ENCODE assay signal across 8 mouse cellular contexts in the genomic region with DNA sequence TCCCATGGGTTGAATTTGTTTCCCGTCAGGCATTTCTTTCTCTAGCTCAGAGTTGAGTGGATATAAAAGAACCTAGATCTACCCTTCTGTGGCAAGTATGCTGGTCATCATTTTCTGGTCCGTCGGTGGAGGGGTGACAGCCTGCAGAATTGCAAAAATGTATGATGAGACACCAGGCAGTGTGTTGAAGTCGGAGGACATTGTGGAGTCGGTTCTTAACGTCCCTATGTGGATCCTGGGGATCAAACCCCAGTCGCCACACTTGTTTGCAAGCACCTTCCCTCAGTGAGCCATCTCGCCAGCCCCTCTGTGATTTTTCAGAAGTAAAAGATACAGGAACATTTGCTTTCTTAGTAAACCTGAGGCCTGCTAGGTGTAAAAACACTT. TPM values are rescaled to one million over a fixed set of nuclear protein-coding genes. Genes with fewer than 3 reads are reported as not detected.
DNase-seq lines count a peak whose midpoint lies in the region; ATAC-seq and TF ChIP-seq lines count a peak whose summit lies in the region.

No protein-coding gene starts in this region.

- ATAC-seq in lung, embryonic 14.5 days (ENCODE audit: insufficient read depth), result no peak
- ATAC-seq in embryonic facial prominence, embryonic 14.5 days (ENCODE audit: low read depth), result no peak
- ATAC-seq in intestine, postnatal 0 days, result no peak
- ATAC-seq in neural tube, embryonic 15.5 days (ENCODE audit: low FRiP score), result no peak

- DNase-seq in lung, embryonic 14.5 days, result peak; percentile 39
- no peak for DNase-seq in lung, postnatal 14 days
- DNase-seq in embryonic facial prominence, embryonic 14.5 days (ENCODE audit: low spot score), result no peak
- DNase-seq in adrenal gland, postnatal 25 days, result no peak
- no peak for DNase-seq in right cerebral cortex, postnatal 10 days (ENCODE audit: low spot score in 2 of 2)
- no peak for DNase-seq in natural killer cell, adult 2 months (ENCODE audit: low spot score in 2 of 2)

- no peaks in the 10 kb centered on the region for H3K9me3 ChIP-seq in lung, embryonic 14.5 days (ENCODE audit: low read depth, low read length)
- no peaks in the 10 kb centered on the region for H3K9me3 ChIP-seq in embryonic facial prominence, embryonic 14.5 days (ENCODE audit: control insufficient read depth, low read length)
- H3K9me3 ChIP-seq in intestine, postnatal 0 days (ENCODE audit: control insufficient read depth), result no peaks in the 10 kb centered on the region
- H3K9me3 ChIP-seq in neural tube, embryonic 15.5 days (replicated peaks), result no peaks in the 10 kb centered on the region

- H3K4me3 ChIP-seq in lung, embryonic 14.5 days (ENCODE audit: low read depth, low read length), result peak overlapping the region; percentile 73
- peak overlapping the region; percentile 64 for H3K4me3 ChIP-seq in embryonic facial prominence, embryonic 14.5 days (ENCODE audit: low read depth, low read length)
- H3K4me3 ChIP-seq in intestine, postnatal 0 days (ENCODE audit: low read depth, low read length), result peak overlapping the region; percentile 68
- peak overlapping the region; percentile 50 for H3K4me3 ChIP-seq in neural tube, embryonic 15.5 days (replicated peaks)

- H3K36me3 ChIP-seq in lung, embryonic 14.5 days (ENCODE audit: insufficient read depth), result peaks cover 29% of the 10 kb centered on the region
- H3K36me3 ChIP-seq in embryonic facial prominence, embryonic 14.5 days (ENCODE audit: control insufficient read depth, insufficient read depth, low read length), result peaks cover 18% of the 10 kb centered on the region
- H3K36me3 ChIP-seq in intestine, postnatal 0 days (ENCODE audit: control insufficient read depth, insufficient read depth), result peaks cover 17% of the 10 kb centered on the region; the same call in 1 of the 2 replicates
- peaks cover 12% of the 10 kb centered on the region; the same call in 1 of the 2 replicates for H3K36me3 ChIP-seq in neural tube, embryonic 15.5 days

- TF ChIP-seq CTCF in lung, embryonic 14.5 days (IDR thresholded peaks at IDR 0.05; ENCODE audit: low read depth), result no peak
- TF ChIP-seq CTCF in intestine, postnatal 0 days (IDR thresholded peaks at IDR 0.05; ENCODE audit: low read depth), result no peak

- H3K27ac ChIP-seq in lung, embryonic 14.5 days (ENCODE audit: low read depth), result peak overlapping the region; percentile 98
- peak overlapping the region; percentile 90 for H3K27ac ChIP-seq in embryonic facial prominence, embryonic 14.5 days (replicated peaks; ENCODE audit: low read depth, low read length)
- peak overlapping the region; percentile 98 for H3K27ac ChIP-seq in intestine, postnatal 0 days (ENCODE audit: low read depth, low read length)
- peak overlapping the region; percentile 84 for H3K27ac ChIP-seq in neural tube, embryonic 15.5 days (replicated peaks)

- no peaks in the 10 kb centered on the region for H3K27me3 ChIP-seq in lung, embryonic 14.5 days (ENCODE audit: insufficient read depth, low read length)
- H3K27me3 ChIP-seq in embryonic facial prominence, embryonic 14.5 days (replicated peaks; ENCODE audit: control insufficient read depth, insufficient read depth, low read length), result no peaks in the 10 kb centered on the region
- no peaks in the 10 kb centered on the region for H3K27me3 ChIP-seq in intestine, postnatal 0 days (replicated peaks; ENCODE audit: control insufficient read depth, insufficient read depth, low read length)
- H3K27me3 ChIP-seq in neural tube, embryonic 15.5 days (replicated peaks), result no peaks in the 10 kb centered on the region

- H3K9ac ChIP-seq in lung, embryonic 14.5 days, result peak overlapping the region; percentile 87
- peak overlapping the region; percentile 84 for H3K9ac ChIP-seq in embryonic facial prominence, embryonic 14.5 days (ENCODE audit: low read depth, low read length)
- H3K9ac ChIP-seq in intestine, postnatal 0 days (ENCODE audit: low read depth, low read length), result peak overlapping the region; percentile 77
- H3K9ac ChIP-seq in neural tube, embryonic 15.5 days (replicated peaks), result peak overlapping the region; percentile 63

- peak overlapping the region; percentile 90 for H3K4me2 ChIP-seq in lung, embryonic 14.5 days
- peak overlapping the region; percentile 60 for H3K4me2 ChIP-seq in embryonic facial prominence, embryonic 14.5 days (ENCODE audit: low read depth, low read length)
- peak overlapping the region; percentile 78 for H3K4me2 ChIP-seq in intestine, postnatal 0 days (replicated peaks; ENCODE audit: low read depth)
- H3K4me2 ChIP-seq in neural tube, embryonic 15.5 days, result peak overlapping the region; percentile 79

- peaks cover 5% of the 10 kb centered on the region; the same call in 1 of the 2 replicates for H3K4me1 ChIP-seq in lung, embryonic 14.5 days (ENCODE audit: insufficient read depth)
- H3K4me1 ChIP-seq in embryonic facial prominence, embryonic 14.5 days (ENCODE audit: control insufficient read depth, insufficient read depth, low read length), result peaks cover 22% of the 10 kb centered on the region
- H3K4me1 ChIP-seq in intestine, postnatal 0 days (replicated peaks; ENCODE audit: control insufficient read depth, insufficient read depth, low read length), result 0 out of 2 replicates have a peak, but pooled peaks cover 8% of the 10 kb centered on the region
- H3K4me1 ChIP-seq in neural tube, embryonic 15.5 days, result peaks cover 42% of the 10 kb centered on the region

- WGBS in lung, embryonic 14.5 days, result 3% methylated on average over 8 of the region's 8 CpGs
- WGBS in embryonic facial prominence, embryonic 14.5 days, result 7% methylated on average over 8 of the region's 8 CpGs
- WGBS in intestine, postnatal 0 days, result 5% methylated on average over 8 of the region's 8 CpGs
- 3% methylated on average over 8 of the region's 8 CpGs for WGBS in neural tube, embryonic 15.5 days

RNA-seq across cellular contexts. Expression of a gene that starts 5.5 kb away (rescaled TPM):
- polyA plus RNA-seq in lung, embryonic 14.5 days (2014; fragmentation: Nextera tagmentation; extraction: Ambion mirVana), result 0.43 and 0.50 TPM in 2 replicates
- 0.26 and 0.81 TPM in 2 replicates for polyA plus RNA-seq in embryonic facial prominence, embryonic 14.5 days (2014; fragmentation: Nextera tagmentation; extraction: Ambion mirVana)
- polyA plus RNA-seq in intestine, postnatal 0 days (2015; fragmentation: Nextera tagmentation; extraction: Ambion mirVana), result 0.17 and 0.38 TPM in 2 replicates
- 0.14 and 0.58 TPM in 2 replicates for polyA plus RNA-seq in neural tube, embryonic 15.5 days (2015; fragmentation: Nextera tagmentation; extraction: Ambion mirVana)
- 4.6 TPM in 2 replicates for total RNA-seq in adrenal gland, postnatal 25 days (2021)

RNA-seq across cellular contexts. Expression of a gene that starts 27.2 kb away (rescaled TPM):
- polyA plus RNA-seq in lung, embryonic 14.5 days (2014; fragmentation: Nextera tagmentation; extraction: Ambion mirVana), result 151 and 163 TPM in 2 replicates
- polyA plus RNA-seq in embryonic facial prominence, embryonic 14.5 days (2014; fragmentation: Nextera tagmentation; extraction: Ambion mirVana), result 85.0 and 98.9 TPM in 2 replicates
- polyA plus RNA-seq in intestine, postnatal 0 days (2015; fragmentation: Nextera tagmentation; extraction: Ambion mirVana), result 65.7 and 67.7 TPM in 2 replicates
- 89.1 and 94.5 TPM in 2 replicates for polyA plus RNA-seq in neural tube, embryonic 15.5 days (2015; fragmentation: Nextera tagmentation; extraction: Ambion mirVana)
- 118 and 136 TPM in 2 replicates for total RNA-seq in adrenal gland, postnatal 25 days (2021)
